Mouse (Mus musculus) MEL (cell line): ENCODE results near the gene Gfod1. TPM values are rescaled to one million over a fixed set of nuclear protein-coding genes. Genes with fewer than 3 reads are reported as not detected.

Experiments
- DNase-seq: peaks from one replicate; pipeline ENCODE4 v3.0.0; 2011; ENCODE audit warnings: low read depth, low spot score
- H3K27ac ChIP-seq: 2 replicates; pipeline ENCODE4 v1.5.1; 2012; ENCODE audit warnings: low read depth, mild to moderate bottlenecking, control low read depth, low read length, moderate library complexity; ENCODE audit not compliant: control insufficient read depth
- H3K27me3 ChIP-seq, 2 experiments: fragments of 150-350 bp in 1 of 2; sonication (generic) in 1 of 2; 2 replicates each; pipeline ENCODE4 v1.6.1; 2012; ENCODE audit warnings: low read length in 2 of 2, mild to moderate bottlenecking in 2 of 2, improper control_type of control experiment in 1 of 2, moderate library complexity in 1 of 2; ENCODE audit not compliant: insufficient read depth in 2 of 2, control insufficient read depth in 1 of 2
- H3K36me3 ChIP-seq, 2 experiments: 2 replicates each; pipeline ENCODE4 v1.6.1; 2012 to 2014; ENCODE audit warnings: low read length in 2 of 2, improper control_type of control experiment in 1 of 2, inconsistent platforms in 1 of 2, mild to moderate bottlenecking in 1 of 2; ENCODE audit not compliant: insufficient read depth in 2 of 2, control insufficient read depth in 1 of 2
- H3K4me1 ChIP-seq, 2 experiments: fragments of 150-350 bp in 1 of 2; sonication (generic) in 1 of 2; 2 replicates each; pipeline ENCODE4 v1.6.1; 2012; ENCODE audit warnings: low read length in 2 of 2, improper control_type of control experiment in 1 of 2, mild to moderate bottlenecking in 1 of 2; ENCODE audit not compliant: insufficient read depth in 2 of 2, control insufficient read depth in 1 of 2
- H3K4me3 ChIP-seq, 2 experiments: fragments of 150-350 bp in 1 of 2; sonication (generic) in 1 of 2; 2 replicates each; pipeline ENCODE4 v1.5.1; 2012; ENCODE audit warnings: low read depth in 2 of 2, low read length in 2 of 2, mild to moderate bottlenecking in 2 of 2, moderate library complexity in 2 of 2, control low read depth in 1 of 2, improper control_type of control experiment in 1 of 2; ENCODE audit not compliant: control insufficient read depth in 1 of 2, insufficient read depth in 1 of 2
- H3K79me2 ChIP-seq: 2 replicates; pipeline ENCODE4 v1.6.1; 2012; ENCODE audit warnings: mild to moderate bottlenecking, low read length, moderate library complexity; ENCODE audit not compliant: control insufficient read depth, poor library complexity, insufficient read depth
- H3K9ac ChIP-seq: 2 replicates; pipeline ENCODE4 v1.6.1; 2012; ENCODE audit warnings: low read depth, mild to moderate bottlenecking, control low read depth, low read length, moderate library complexity; ENCODE audit not compliant: control insufficient read depth, poor library complexity, severe bottlenecking
- H3K9me3 ChIP-seq: fragments of 150-350 bp; sonication (generic); replicated peaks from 2 replicates; pipeline ENCODE4 v1.6.1; 2012; ENCODE audit warnings: mild to moderate bottlenecking, low read length, improper control_type of control experiment, moderate library complexity; ENCODE audit not compliant: insufficient read depth
- CHD1 ChIP-seq: IDR thresholded peaks from 2 replicates; pipeline ENCODE4 v1.6.1; 2012; ENCODE audit warnings: low read depth, mild to moderate bottlenecking, inconsistent platforms, low read length, improper control_type of control experiment
- CTCF ChIP-seq, 3 experiments: IDR thresholded peaks in 2 of 3; conservative IDR thresholded peaks in 1 of 3; 2 replicates each; pipeline ENCODE4 v1.5.1; 2011 to 2012; ENCODE audit warnings: low read length in 3 of 3, low read depth in 2 of 3, mild to moderate bottlenecking in 2 of 3, improper control_type of control experiment in 1 of 3, inconsistent platforms in 1 of 3, mixed read lengths in 1 of 3, moderate library complexity in 1 of 3; ENCODE audit not compliant: control insufficient read depth in 1 of 3, insufficient read depth in 1 of 3, poor library complexity in 1 of 3, severe bottlenecking in 1 of 3
- ETS1 ChIP-seq: IDR thresholded peaks from 2 replicates; pipeline ENCODE4 v1.6.1; 2012; ENCODE audit warnings: low read depth, mild to moderate bottlenecking, inconsistent platforms, low read length, improper control_type of control experiment, moderate library complexity
- HCFC1 ChIP-seq: IDR thresholded peaks from 2 replicates; pipeline ENCODE4 v1.6.1; 2012; ENCODE audit warnings: low read depth, mild to moderate bottlenecking, inconsistent platforms, low read length, improper control_type of control experiment, moderate library complexity
- MAZ ChIP-seq: IDR thresholded peaks from 2 replicates; pipeline ENCODE4 v1.6.1; 2012; ENCODE audit warnings: low read depth, mild to moderate bottlenecking, inconsistent platforms, low read length, improper control_type of control experiment
- MEF2A ChIP-seq: IDR thresholded peaks from 2 replicates; pipeline ENCODE4 v1.6.1; 2014; ENCODE audit warnings: low read depth, mild to moderate bottlenecking, inconsistent platforms, low read length, improper control_type of control experiment; ENCODE audit not compliant: poor library complexity, insufficient replicate concordance, severe bottlenecking; ENCODE audit errors: extremely low read depth
- NELFE ChIP-seq: IDR thresholded peaks from 2 replicates; pipeline ENCODE4 v1.6.1; 2011; ENCODE audit warnings: low read depth, low read length, improper control_type of control experiment
- NRF1 ChIP-seq: IDR thresholded peaks from 2 replicates; pipeline ENCODE4 v1.6.1; 2014; ENCODE audit warnings: low read depth, mild to moderate bottlenecking, inconsistent platforms, low read length, improper control_type of control experiment, moderate library complexity; ENCODE audit not compliant: poor library complexity, insufficient read depth, severe bottlenecking
- RAD21 ChIP-seq: IDR thresholded peaks from 2 replicates; pipeline ENCODE4 v1.6.1; 2011; ENCODE audit warnings: mild to moderate bottlenecking, low read depth, low read length, improper control_type of control experiment
- SMC3 ChIP-seq: IDR thresholded peaks from 2 replicates; pipeline ENCODE4 v1.6.1; 2011; ENCODE audit warnings: low read depth, low read length, improper control_type of control experiment
- USF2 ChIP-seq, 2 experiments: IDR thresholded peaks; 2 replicates each; pipeline ENCODE4 v1.6.1; 2011 to 2012; ENCODE audit warnings: improper control_type of control experiment in 2 of 2, low read length in 2 of 2, borderline replicate concordance in 1 of 2, inconsistent platforms in 1 of 2, low read depth in 1 of 2, mild to moderate bottlenecking in 1 of 2; ENCODE audit not compliant: insufficient read depth in 1 of 2
- ZC3H11A ChIP-seq: IDR thresholded peaks from 2 replicates; pipeline ENCODE4 v1.6.1; 2012; ENCODE audit warnings: low read depth, mild to moderate bottlenecking, inconsistent platforms, low read length, improper control_type of control experiment
- polyA plus RNA-seq, 2 experiments: library from polyadenylated mRNA; stranded (reverse) in 1 of 2; unstranded in 1 of 2; fragments of >175 nt in 1 of 2; fragments of >200 nt in 1 of 2; gene quantifications; 2 replicates each; pipeline versions ENCODE4 v1.2.1 to v1.2.4; 2012; ENCODE audit warnings: low replicate concordance in 2 of 2, low read depth in 1 of 2; ENCODE audit not compliant: insufficient read length in 2 of 2, insufficient read depth in 1 of 2, missing spikeins in 1 of 2
- total RNA-seq: library from RNA; depleted of rRNA; stranded (reverse); fragments of 300-350 nt; gene quantifications from 2 replicates; pipeline ENCODE4 v1.2.3, GENCODE M21; 2012

Gene Gfod1
- total and polyA plus RNA-seq, 3 experiments: 0.27 to 0.93 TPM; not detected in 1

GRCm38 (mm10) chr13:43295684-43296083 is 8.3 kb downstream of the Gfod1 start:
- Histone ChIP-seq H3K4me1 (peaks cover 0 to 3% of the 10 kb centered on the region in 2 experiments; a peak in 2 of 4 replicates), H3K79me2 (no peaks in the 10 kb centered on the region), H3K27me3 (0 out of 4 replicates have a peak, but pooled peaks cover 0 to 2% of the 10 kb centered on the region in 2 experiments), H3K27ac (no peak overlapping the region), H3K36me3 (no peaks in the 10 kb centered on the region), H3K9ac (no peak overlapping the region), H3K4me3 (no peak overlapping the region), H3K9me3 (no peaks in the 10 kb centered on the region)
- TF ChIP-seq ETS1 (no peak), ZC3H11A (no peak), CHD1 (no peak), RAD21 (no peak), CTCF (IDR thresholded peaks at IDR 0.05 in 2 of 3, conservative IDR thresholded peaks at IDR 0.05 in 1 of 3; ENCODE audit: control insufficient read depth in 1 of 3, insufficient read depth in 1 of 3, low read depth in 2 of 3, low read length in 3 of 3, poor library complexity in 1 of 3, severe bottlenecking in 1 of 3) (no peak), MAZ (no peak), MEF2A (no peak), USF2 (IDR thresholded peaks at IDR 0.05; ENCODE audit: borderline replicate concordance in 1 of 2, insufficient read depth in 1 of 2, low read depth in 1 of 2, low read length in 2 of 2) (no peak)
- DNase-seq: peak; percentile 28

- no peak overlapping the region for H3K4me3 ChIP-seq
- TF ChIP-seq CTCF (IDR thresholded peaks at IDR 0.05 in 2 of 3, conservative IDR thresholded peaks at IDR 0.05 in 1 of 3; ENCODE audit: control insufficient read depth in 1 of 3, insufficient read depth in 1 of 3, low read depth in 2 of 3, low read length in 3 of 3, poor library complexity in 1 of 3, severe bottlenecking in 1 of 3) (peak in 1 of 3 experiments; percentile 12; a peak in 1 of 6 replicates), HCFC1 (no peak), SMC3 (0 out of 2 replicates have a peak, but pooled peaks have one; percentile 18)
- TF ChIP-seq, all 39 proteins: peak for 2
- Histone ChIP-seq H3K27ac (no peak overlapping the region), H3K27me3 (0 out of 4 replicates have a peak, but pooled peaks cover 0 to 2% of the 10 kb centered on the region in 2 experiments), H3K36me3 (no peaks in the 10 kb centered on the region), H3K9ac (no peak overlapping the region), H3K79me2 (no peaks in the 10 kb centered on the region), H3K9me3 (no peaks in the 10 kb centered on the region), H3K4me1 (no peaks in the 10 kb centered on the region)
- DNase-seq: no peak
Measured at GRCm38 (mm10) chr13:43294957-43295590, 8.9 kb downstream of the Gfod1 start.

DNA sequence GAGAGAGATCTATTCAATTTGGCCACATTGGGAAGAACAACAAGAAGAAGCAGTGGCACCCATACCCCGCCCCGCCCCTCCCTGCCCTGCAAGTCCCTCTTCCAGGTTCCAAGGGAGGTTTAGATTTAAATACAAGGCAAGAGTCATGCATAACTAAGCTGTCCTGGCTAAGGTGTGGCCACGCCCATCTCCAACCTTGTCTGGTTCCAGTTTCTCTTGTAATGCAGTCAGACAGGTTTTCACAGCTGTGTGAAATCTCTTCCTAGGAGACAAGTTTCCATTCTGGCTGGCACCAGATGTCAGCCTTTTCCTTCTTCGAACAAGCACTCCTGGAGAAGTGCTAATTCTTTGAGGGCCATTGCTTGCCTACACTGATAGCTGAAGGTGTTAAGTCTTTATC is 11.1 kb downstream of the Gfod1 start:
- H3K36me3 ChIP-seq: no peaks in the 10 kb centered on the region
- H3K27me3 ChIP-seq: 0 out of 4 replicates have a peak, but pooled peaks cover 0 to 2% of the 10 kb centered on the region in 2 experiments
- TF ChIP-seq NRF1 (no peak), NELFE (no peak), USF2 (IDR thresholded peaks at IDR 0.05; ENCODE audit: borderline replicate concordance in 1 of 2, insufficient read depth in 1 of 2, low read depth in 1 of 2, low read length in 2 of 2) (no peak)
- TF ChIP-seq, all 39 proteins: peak for 0
- Histone ChIP-seq H3K4me3 (no peak overlapping the region), H3K27ac (no peak overlapping the region), H3K9ac (no peak overlapping the region), H3K4me1 (no peaks in the 10 kb centered on the region), H3K79me2 (no peaks in the 10 kb centered on the region), H3K9me3 (no peaks in the 10 kb centered on the region)
- DNase-seq: no peak
